In the genomic region with DNA sequence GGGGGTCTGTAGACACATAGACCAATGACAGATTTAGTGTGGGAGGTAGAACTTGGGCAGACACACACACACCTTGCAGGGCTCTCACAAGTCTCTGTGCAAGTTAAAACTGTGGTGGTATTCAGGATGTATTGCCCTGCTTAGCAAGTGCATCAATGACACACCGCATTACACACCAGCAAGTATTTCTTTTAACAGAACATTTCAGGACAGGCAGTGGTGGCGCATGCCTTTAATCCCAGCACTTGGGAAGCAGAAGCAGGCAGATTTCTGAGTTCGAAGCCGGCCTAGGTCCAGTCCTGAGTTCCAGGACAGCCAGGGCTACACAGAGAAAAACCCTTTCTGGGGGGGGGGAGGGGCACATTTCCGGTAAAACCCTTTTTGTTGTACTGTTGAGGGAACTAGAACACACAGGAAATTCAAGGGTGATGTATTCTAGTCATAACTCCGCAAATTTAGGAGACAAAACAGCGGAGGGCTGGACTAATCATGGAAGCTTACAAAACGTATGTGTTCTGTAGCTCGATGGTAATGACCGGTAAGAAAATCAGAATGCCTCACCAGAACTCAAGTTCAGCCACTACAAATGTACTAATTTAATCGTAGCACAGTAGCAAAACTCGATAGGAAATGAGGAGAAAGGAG, we compare ENCODE assay signal across 8 mouse cellular contexts. TPM values are rescaled to one million over a fixed set of nuclear protein-coding genes. Genes with fewer than 3 reads are reported as not detected.
DNase-seq lines count a peak whose midpoint lies in the region; ATAC-seq lines count a peak whose summit lies in the region.

No protein-coding gene starts in this region.

- peak overlapping the region; percentile 79 for H3K9ac ChIP-seq in heart, embryonic 11.5 days (ENCODE audit: low read depth, low read length)
- peak overlapping the region; percentile 77; the same call in 1 of the 2 replicates for H3K9ac ChIP-seq in forebrain, embryonic 14.5 days (ENCODE audit: low read length)
- H3K9ac ChIP-seq in liver, embryonic 15.5 days: peak overlapping the region; percentile 62

- peak overlapping the region; percentile 87 for H3K27ac ChIP-seq in heart, embryonic 11.5 days (ENCODE audit: low read depth, low read length)
- peak overlapping the region; percentile 86 for H3K27ac ChIP-seq in forebrain, embryonic 14.5 days (ENCODE audit: low read depth, low read length)
- peak overlapping the region; percentile 89 for H3K27ac ChIP-seq in liver, embryonic 15.5 days (replicated peaks)

- peak overlapping the region; percentile 64 for H3K4me3 ChIP-seq in heart, embryonic 11.5 days (ENCODE audit: low read depth, low read length)
- H3K4me3 ChIP-seq in forebrain, embryonic 14.5 days (ENCODE audit: low read depth, low read length): peak overlapping the region; percentile 61
- peak overlapping the region; percentile 81 for H3K4me3 ChIP-seq in liver, embryonic 15.5 days (replicated peaks)

- no peak for ATAC-seq in heart, embryonic 11.5 days (replicated peaks; ENCODE audit: insufficient number of reproducible peaks, low FRiP score, low TSS enrichment)
- no peak for ATAC-seq in forebrain, embryonic 14.5 days
- no peak for ATAC-seq in liver, embryonic 15.5 days (ENCODE audit: insufficient read depth)

- peak overlapping the region; percentile 75 for H3K4me2 ChIP-seq in heart, embryonic 11.5 days
- peak overlapping the region; percentile 76 for H3K4me2 ChIP-seq in forebrain, embryonic 14.5 days (ENCODE audit: low read length)
- peak overlapping the region; percentile 86 for H3K4me2 ChIP-seq in liver, embryonic 15.5 days

- DNase-seq in heart, postnatal 25 days (ENCODE audit: low spot score): no peak
- DNase-seq in CD4-positive helper T cell, adult 2 months (ENCODE audit: low read depth, low spot score): peak; percentile 32
- no peak for DNase-seq in forebrain, embryonic 14.5 days (ENCODE audit: low spot score)
- no peak for DNase-seq in frontal cortex, postnatal 25 days (ENCODE audit: low spot score in 2 of 2)
- no peak for DNase-seq in spleen, postnatal 10 days (ENCODE audit: low spot score in 2 of 2)
- no peak for DNase-seq in left cerebral cortex, postnatal 14 days (ENCODE audit: low spot score in 2 of 2)

- peaks cover 8% of the 10 kb centered on the region for H3K4me1 ChIP-seq in heart, embryonic 11.5 days (ENCODE audit: control insufficient read depth, insufficient read depth, low read length)
- H3K4me1 ChIP-seq in forebrain, embryonic 14.5 days (ENCODE audit: control insufficient read depth, insufficient read depth, low read length): peaks cover 14% of the 10 kb centered on the region
- H3K4me1 ChIP-seq in liver, embryonic 15.5 days (replicated peaks): peaks cover 30% of the 10 kb centered on the region

- intact Hi-C loops in heart, postnatal 25 days (cut with DNase I): loop anchor here (5.0 kb wide), 1 partner anchor 47 kb away; no protein-coding TSS in a partner anchor
- intact Hi-C loops in left cerebral cortex, postnatal 14 days (cut with DNase I): no loop called here

- H3K27me3 ChIP-seq in heart, embryonic 11.5 days (ENCODE audit: control insufficient read depth, insufficient read depth, low read length): no peaks in the 10 kb centered on the region
- H3K27me3 ChIP-seq in forebrain, embryonic 14.5 days (replicated peaks; ENCODE audit: control insufficient read depth, insufficient read depth, low read length): no peaks in the 10 kb centered on the region
- no peaks in the 10 kb centered on the region for H3K27me3 ChIP-seq in liver, embryonic 15.5 days

- H3K36me3 ChIP-seq in heart, embryonic 11.5 days (ENCODE audit: control insufficient read depth, insufficient read depth, low read length): peaks cover 13% of the 10 kb centered on the region
- H3K36me3 ChIP-seq in forebrain, embryonic 14.5 days (ENCODE audit: control insufficient read depth, insufficient read depth, low read length): peaks cover 15% of the 10 kb centered on the region; the same call in 1 of the 2 replicates
- H3K36me3 ChIP-seq in liver, embryonic 15.5 days (replicated peaks): peaks cover 22% of the 10 kb centered on the region

- H3K9me3 ChIP-seq in heart, embryonic 11.5 days (replicated peaks; ENCODE audit: control insufficient read depth, low read length): no peaks in the 10 kb centered on the region
- no peaks in the 10 kb centered on the region for H3K9me3 ChIP-seq in forebrain, embryonic 14.5 days (replicated peaks; ENCODE audit: control insufficient read depth, low read length)
- no peaks in the 10 kb centered on the region for H3K9me3 ChIP-seq in liver, embryonic 15.5 days (replicated peaks)

- 74% methylated on average over 12 of the region's 12 CpGs for WGBS in heart, embryonic 11.5 days (ENCODE audit: insufficient replicate concordance)
- 79% methylated on average over 12 of the region's 12 CpGs for WGBS in forebrain, embryonic 14.5 days
- WGBS in liver, embryonic 15.5 days (ENCODE audit: insufficient replicate concordance): 64% methylated on average over 12 of the region's 12 CpGs

RNA-seq across cellular contexts. Expression of gene Rbx1, which starts 1.0 kb away (rescaled TPM):
- polyA plus RNA-seq in heart, embryonic 11.5 days (2014; fragmentation: Nextera tagmentation; extraction: Ambion mirVana): 397 and 442 TPM in 2 replicates
- 100 to 1,000 TPM; 116 to 128 TPM for total RNA-seq in heart, postnatal 25 days (2021)
- 554 and 641 TPM in 2 replicates for polyA plus RNA-seq in forebrain, embryonic 14.5 days (2014; fragmentation: Nextera tagmentation; extraction: Ambion mirVana)
- 195 and 226 TPM in 2 replicates for polyA plus RNA-seq in liver, embryonic 15.5 days (2015; fragmentation: Nextera tagmentation; extraction: Ambion mirVana)
- 100 to 1,000 TPM; 128 to 139 TPM for total RNA-seq in left cerebral cortex, postnatal 14 days (2021)

RNA-seq across cellular contexts. Expression of gene Dnajb7, which starts 57.0 kb away (rescaled TPM):
- 1.1 and 1.2 TPM in 2 replicates for polyA plus RNA-seq in heart, embryonic 11.5 days (2014; fragmentation: Nextera tagmentation; extraction: Ambion mirVana)
- not detected for total RNA-seq in heart, postnatal 25 days (2021)
- polyA plus RNA-seq in forebrain, embryonic 14.5 days (2014; fragmentation: Nextera tagmentation; extraction: Ambion mirVana): 0.20 and 0.26 TPM in 2 replicates
- 0.70 and 0.75 TPM in 2 replicates for polyA plus RNA-seq in liver, embryonic 15.5 days (2015; fragmentation: Nextera tagmentation; extraction: Ambion mirVana)
- total RNA-seq in left cerebral cortex, postnatal 14 days (2021): not detected
